Mouse (Mus musculus): ENCODE measurements around the gene Nxf1. TPM values are rescaled to one million over a fixed set of nuclear protein-coding genes. Genes with fewer than 3 reads are reported as not detected.

Nxf1 gene
- polyA plus RNA-seq (2012; rRNA removed), result 121 and 127 TPM in 2 replicates

GRCm38 (mm10) chr19:8756635-8757387 lies at the start of gene Nxf1:
Gene Nxf1, plus strand, starts transcription at chr19:8757073.
- peak within 1 kb of the TSS; percentile 90 for H3K4me3 ChIP-seq (ENCODE audit: insufficient read depth, low read length)
- peak within 1 kb of the TSS; percentile 68 for H3K27ac ChIP-seq (ENCODE audit: insufficient read depth, low read length)
- H3K4me1 ChIP-seq (ENCODE audit: control insufficient read depth, insufficient read depth, low read length), result peaks cover 3% of the 10 kb centered on the region
- TF ChIP-seq CTCF (IDR thresholded peaks at IDR 0.05; ENCODE audit: extremely low read depth, insufficient read depth, low read length), result no peak
- peak; percentile 94 for TF ChIP-seq POLR2A (IDR thresholded peaks at IDR 0.05; ENCODE audit: extremely low read depth, insufficient read depth, low read length)

- no peak overlapping the region for H3K27ac ChIP-seq (ENCODE audit: insufficient read depth, low read length)
- TF ChIP-seq CTCF (IDR thresholded peaks at IDR 0.05; ENCODE audit: extremely low read depth, insufficient read depth, low read length) (no peak), POLR2A (IDR thresholded peaks at IDR 0.05; ENCODE audit: extremely low read depth, insufficient read depth, low read length) (no peak)
- peaks cover 8% of the 10 kb centered on the region; the same call in 1 of the 2 replicates for H3K4me1 ChIP-seq (ENCODE audit: control insufficient read depth, insufficient read depth, low read length)
- H3K4me3 ChIP-seq (ENCODE audit: insufficient read depth, low read length), result no peak overlapping the region
Observed at GRCm38 (mm10) chr19:8708954-8709353, 47.9 kb upstream of the Nxf1 start.

GRCm38 (mm10) chr19:8710057-8710456 lies 46.8 kb upstream of the Nxf1 start:
- TF ChIP-seq POLR2A (IDR thresholded peaks at IDR 0.05; ENCODE audit: extremely low read depth, insufficient read depth, low read length), result no peak
- TF ChIP-seq CTCF (IDR thresholded peaks at IDR 0.05; ENCODE audit: extremely low read depth, insufficient read depth, low read length), result no peak
- Histone ChIP-seq H3K4me1 (ENCODE audit: control insufficient read depth, insufficient read depth, low read length) (peaks cover 10% of the 10 kb centered on the region; the same call in 1 of the 2 replicates), H3K27ac (ENCODE audit: insufficient read depth, low read length) (0 out of 2 replicates have a peak overlapping the region, but pooled peaks have one; percentile 23), H3K4me3 (ENCODE audit: insufficient read depth, low read length) (no peak overlapping the region)

GRCm38 (mm10) chr19:8711506-8711905 lies 45.4 kb upstream of the Nxf1 start:
- peak overlapping the region; percentile 97; the same call in 1 of the 2 replicates for H3K4me3 ChIP-seq (ENCODE audit: insufficient read depth, low read length)
- 0 out of 2 replicates have a peak overlapping the region, but pooled peaks have one; percentile 4 for H3K27ac ChIP-seq (ENCODE audit: insufficient read depth, low read length)
- peaks cover 10% of the 10 kb centered on the region; the same call in 1 of the 2 replicates for H3K4me1 ChIP-seq (ENCODE audit: control insufficient read depth, insufficient read depth, low read length)
- no peak for TF ChIP-seq CTCF (IDR thresholded peaks at IDR 0.05; ENCODE audit: extremely low read depth, insufficient read depth, low read length)
- no peak for TF ChIP-seq POLR2A (IDR thresholded peaks at IDR 0.05; ENCODE audit: extremely low read depth, insufficient read depth, low read length)

- Histone ChIP-seq H3K4me3 (ENCODE audit: insufficient read depth, low read length) (peak overlapping the region; percentile 97), H3K4me1 (ENCODE audit: control insufficient read depth, insufficient read depth, low read length) (peaks cover 10% of the 10 kb centered on the region; the same call in 1 of the 2 replicates), H3K27ac (ENCODE audit: insufficient read depth, low read length) (peak overlapping the region; percentile 4)
- TF ChIP-seq POLR2A (IDR thresholded peaks at IDR 0.05; ENCODE audit: extremely low read depth, insufficient read depth, low read length), result no peak
- TF ChIP-seq CTCF (IDR thresholded peaks at IDR 0.05; ENCODE audit: extremely low read depth, insufficient read depth, low read length), result no peak
Observed at GRCm38 (mm10) chr19:8711949-8712869, 44.7 kb upstream of the Nxf1 start.

GRCm38 (mm10) chr19:8712870-8713305 lies 44.0 kb upstream of the Nxf1 start:
- peaks cover 10% of the 10 kb centered on the region; the same call in 1 of the 2 replicates for H3K4me1 ChIP-seq (ENCODE audit: control insufficient read depth, insufficient read depth, low read length)
- peak overlapping the region; percentile 93 for H3K27ac ChIP-seq (ENCODE audit: insufficient read depth, low read length)
- H3K4me3 ChIP-seq (ENCODE audit: insufficient read depth, low read length), result peak overlapping the region; percentile 97
- TF ChIP-seq POLR2A (IDR thresholded peaks at IDR 0.05; ENCODE audit: extremely low read depth, insufficient read depth, low read length) (0 out of 2 replicates have a peak, but pooled peaks have one; percentile 17), CTCF (IDR thresholded peaks at IDR 0.05; ENCODE audit: extremely low read depth, insufficient read depth, low read length) (no peak)

- TF ChIP-seq POLR2A (IDR thresholded peaks at IDR 0.05; ENCODE audit: extremely low read depth, insufficient read depth, low read length) (peak; percentile 91), CTCF (IDR thresholded peaks at IDR 0.05; ENCODE audit: extremely low read depth, insufficient read depth, low read length) (peak; percentile 32; the same call in 1 of the 2 replicates)
Observed at GRCm38 (mm10) chr19:8713306-8713996, 43.4 kb upstream of the Nxf1 start.

GRCm38 (mm10) chr19:8713997-8714652 lies 42.7 kb upstream of the Nxf1 start:
- H3K27ac ChIP-seq (ENCODE audit: insufficient read depth, low read length), result peak overlapping the region; percentile 5; the same call in 1 of the 2 replicates
- peak overlapping the region; percentile 97 for H3K4me3 ChIP-seq (ENCODE audit: insufficient read depth, low read length)
- TF ChIP-seq CTCF (IDR thresholded peaks at IDR 0.05; ENCODE audit: extremely low read depth, insufficient read depth, low read length), result no peak
- H3K4me1 ChIP-seq (ENCODE audit: control insufficient read depth, insufficient read depth, low read length), result peaks cover 10% of the 10 kb centered on the region; the same call in 1 of the 2 replicates

More at GRCm38 (mm10) chr19:8713306-8713996, 43.4 kb upstream of the Nxf1 start:
- Histone ChIP-seq H3K4me3 (ENCODE audit: insufficient read depth, low read length) (peak overlapping the region; percentile 97), H3K4me1 (ENCODE audit: control insufficient read depth, insufficient read depth, low read length) (peaks cover 10% of the 10 kb centered on the region; the same call in 1 of the 2 replicates), H3K27ac (ENCODE audit: insufficient read depth, low read length) (peak overlapping the region; percentile 93)
